Mouse (Mus musculus) midbrain, embryonic 10.5 days (tissue): Measurements from ENCODE around the gene Ccdc17. TPM values are rescaled to one million over a fixed set of nuclear protein-coding genes. Genes with fewer than 3 reads are reported as not detected.

Experiments used
- DNase-seq: peaks from one replicate; pipeline ENCODE4 v3.0.0-alpha.2; 2017; ENCODE audit warnings: low spot score
- H3K27ac ChIP-seq: fragments of 300-500 bp; sonication (generic); replicated peaks from 2 replicates; pipeline ENCODE4 v1.5.1; 2016; ENCODE audit warnings: mild to moderate bottlenecking
- H3K27me3 ChIP-seq: fragments of 300-500 bp; sonication (generic); 2 replicates; pipeline ENCODE4 v1.6.1; 2016; ENCODE audit warnings: low read depth, mild to moderate bottlenecking; ENCODE audit not compliant: poor library complexity, severe bottlenecking
- H3K36me3 ChIP-seq: fragments of 300-500 bp; sonication (generic); 2 replicates; pipeline ENCODE4 v1.6.1; 2016; ENCODE audit warnings: mild to moderate bottlenecking, moderate library complexity
- H3K4me1 ChIP-seq: fragments of 300-500 bp; sonication (generic); 2 replicates; pipeline ENCODE4 v1.6.1; 2016
- H3K4me3 ChIP-seq: fragments of 300-500 bp; sonication (generic); 2 replicates; pipeline ENCODE4 v1.5.1; 2016; ENCODE audit warnings: mild to moderate bottlenecking, moderate library complexity
- H3K9me3 ChIP-seq: fragments of 300-500 bp; sonication (generic); replicated peaks from 2 replicates; pipeline ENCODE4 v1.6.1; 2016; ENCODE audit warnings: mild to moderate bottlenecking
- WGBS: fragments of 180-500 bp; shearing (Covaris S2); methylation state at CpG from one replicate; pipeline ENCODE4 v1.1.7; 2016; 5-methylcytosine and 5-hydroxymethylcytosine counted together
- polyA plus RNA-seq: library from polyadenylated mRNA; unstranded; fragments of >200 nt; fragmentation: Nextera tagmentation; extraction: Ambion mirVana; gene quantifications from 2 replicates; pipeline ENCODE4 v1.2.1, GENCODE M21; 2016

Gene Ccdc17
- 1.9 and 3.5 TPM in 2 replicates for polyA plus RNA-seq

DNA sequence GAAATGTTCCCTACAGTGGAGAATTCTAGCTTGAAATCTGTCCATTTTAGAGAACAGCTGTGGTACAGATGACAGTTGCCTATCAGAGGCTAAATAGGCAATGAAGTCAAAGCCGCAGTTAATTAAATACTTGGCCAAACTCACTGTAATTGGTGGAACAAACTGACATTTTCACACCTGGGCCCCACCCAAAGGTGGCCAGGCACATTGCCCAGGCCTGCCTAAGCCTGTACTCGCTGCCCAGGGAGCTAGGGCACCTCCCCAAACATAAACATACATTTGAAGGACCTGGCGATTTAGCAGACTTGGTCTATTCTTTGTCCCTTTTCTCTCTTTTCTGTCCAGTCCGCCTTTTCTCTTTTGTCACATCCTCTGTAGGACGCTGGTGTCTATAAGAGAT, at the start of gene Ccdc17:
Ccdc17 (plus strand) TSS at position 276 of the 400 bp plus-strand sequence.
- Histone ChIP-seq H3K36me3 (peaks cover 59% of the 10 kb centered on the region), H3K27me3 (no peaks in the 10 kb centered on the region), H3K9me3 (no peaks in the 10 kb centered on the region), H3K27ac (peak within 1 kb of the TSS; percentile 73), H3K4me1 (peaks cover 31% of the 10 kb centered on the region), H3K4me3 (peak within 1 kb of the TSS; percentile 72)
- 32% methylated on average over 5 of the region's 5 CpGs for WGBS
- no peak for DNase-seq

DNA sequence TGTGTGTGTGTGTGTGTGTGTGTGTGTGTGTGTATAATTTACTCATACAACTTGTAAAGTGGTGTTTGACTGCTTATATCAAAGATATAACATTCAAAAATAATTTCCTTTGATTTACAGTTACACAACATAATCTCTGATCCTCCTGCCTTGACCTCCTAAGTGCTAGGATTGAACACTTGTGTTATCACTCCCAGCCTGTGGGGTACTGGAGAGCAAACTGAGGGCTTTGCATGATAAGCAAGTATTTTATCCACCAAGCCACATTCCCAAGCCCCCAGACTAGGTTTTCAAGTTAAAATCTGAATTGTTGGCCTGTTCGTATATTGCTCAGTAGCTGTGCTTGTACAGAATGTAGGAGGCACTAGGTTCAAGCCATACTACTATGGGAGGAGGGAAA, 46.0 kb upstream of the Ccdc17 start:
- H3K4me3 ChIP-seq = no peak overlapping the region
- H3K4me1 ChIP-seq = peaks cover 2% of the 10 kb centered on the region; the same call in 1 of the 2 replicates
- H3K27ac ChIP-seq = no peak overlapping the region
- 91% methylated on average over 1 of the region's 1 CpGs for WGBS
- peaks cover 21% of the 10 kb centered on the region for H3K36me3 ChIP-seq
- DNase-seq = no peak
- no peaks in the 10 kb centered on the region for H3K27me3 ChIP-seq
- no peaks in the 10 kb centered on the region for H3K9me3 ChIP-seq

DNA sequence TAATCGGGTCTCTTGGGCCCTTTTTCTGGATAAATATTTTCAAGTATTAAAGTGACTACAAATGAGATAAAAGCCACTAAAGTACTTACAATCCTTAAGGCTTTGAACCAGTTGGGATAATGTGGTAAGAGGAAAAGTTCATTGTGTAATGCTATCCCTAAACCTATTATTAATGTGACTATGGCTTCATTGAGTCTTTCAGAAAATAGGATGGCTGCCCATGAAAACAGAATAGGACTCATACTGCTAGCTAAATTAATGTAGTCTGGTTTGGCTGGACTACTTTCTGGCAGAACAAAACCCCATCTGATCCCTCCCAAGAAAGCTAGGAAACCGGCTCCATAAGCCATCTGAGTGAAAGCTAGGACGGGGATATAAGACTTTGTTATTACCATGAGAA, 43.4 kb upstream of the Ccdc17 start:
- H3K4me1 ChIP-seq = peaks cover 10% of the 10 kb centered on the region
- no peak overlapping the region for H3K27ac ChIP-seq
- DNase-seq = no peak
- H3K4me3 ChIP-seq = no peak overlapping the region
- no peaks in the 10 kb centered on the region for H3K27me3 ChIP-seq
- 84% methylated on average over 3 of the region's 3 CpGs for WGBS
- no peaks in the 10 kb centered on the region for H3K9me3 ChIP-seq
- H3K36me3 ChIP-seq = peaks cover 21% of the 10 kb centered on the region

DNA sequence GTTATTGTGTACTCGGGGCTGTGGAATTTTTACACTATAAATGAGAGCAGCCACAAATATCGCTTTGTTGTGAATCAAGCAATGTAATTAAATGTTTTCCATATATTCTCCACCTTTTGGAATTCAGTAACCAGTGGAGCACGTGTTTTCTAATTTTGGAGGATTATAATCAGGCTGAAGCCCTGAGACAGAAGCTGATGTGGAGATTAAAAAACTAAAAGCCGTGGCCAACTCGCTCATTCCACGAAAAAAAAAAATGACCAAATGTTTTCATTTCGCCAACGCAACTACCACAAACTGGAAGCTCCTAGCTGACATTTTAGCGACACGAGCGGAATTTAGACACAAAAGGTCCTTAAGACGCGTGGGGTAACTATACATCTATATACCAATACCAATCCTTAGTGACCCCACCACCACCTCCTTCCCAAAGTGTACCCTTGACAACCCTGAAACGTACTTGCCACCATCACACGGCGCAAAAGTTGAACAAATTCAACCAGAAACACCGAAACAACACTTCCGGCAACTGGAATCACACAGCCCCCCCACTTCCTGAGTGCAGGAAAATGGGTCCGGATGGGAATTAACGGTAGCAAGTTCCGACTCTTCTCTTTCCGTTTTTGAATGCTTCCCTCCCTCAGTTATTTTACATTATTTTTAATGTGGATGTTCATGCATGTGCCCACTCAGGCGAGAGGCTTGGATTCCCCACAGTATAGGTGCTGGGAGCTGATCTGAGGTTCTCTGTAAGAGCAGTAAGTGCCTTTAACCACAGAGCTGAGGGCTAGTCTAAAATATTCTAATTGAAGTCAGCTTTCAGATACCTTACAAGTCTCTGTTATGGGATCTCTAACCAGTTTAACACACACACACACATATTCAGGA, 40.8 kb upstream of the Ccdc17 start, which contains the start of gene Tmem69:
Tmem69 (minus strand) TSS at position 524 of the 888 bp plus-strand sequence.
- Histone ChIP-seq H3K36me3 (peaks cover 25% of the 10 kb centered on the region), H3K4me3 (peak within 1 kb of the TSS; percentile 82), H3K27me3 (no peaks in the 10 kb centered on the region), H3K27ac (peak within 1 kb of the TSS; percentile 93), H3K9me3 (no peaks in the 10 kb centered on the region), H3K4me1 (peaks cover 25% of the 10 kb centered on the region)
- 5% methylated on average over 23 of the region's 23 CpGs for WGBS
- DNase-seq = peak; percentile 78

DNA sequence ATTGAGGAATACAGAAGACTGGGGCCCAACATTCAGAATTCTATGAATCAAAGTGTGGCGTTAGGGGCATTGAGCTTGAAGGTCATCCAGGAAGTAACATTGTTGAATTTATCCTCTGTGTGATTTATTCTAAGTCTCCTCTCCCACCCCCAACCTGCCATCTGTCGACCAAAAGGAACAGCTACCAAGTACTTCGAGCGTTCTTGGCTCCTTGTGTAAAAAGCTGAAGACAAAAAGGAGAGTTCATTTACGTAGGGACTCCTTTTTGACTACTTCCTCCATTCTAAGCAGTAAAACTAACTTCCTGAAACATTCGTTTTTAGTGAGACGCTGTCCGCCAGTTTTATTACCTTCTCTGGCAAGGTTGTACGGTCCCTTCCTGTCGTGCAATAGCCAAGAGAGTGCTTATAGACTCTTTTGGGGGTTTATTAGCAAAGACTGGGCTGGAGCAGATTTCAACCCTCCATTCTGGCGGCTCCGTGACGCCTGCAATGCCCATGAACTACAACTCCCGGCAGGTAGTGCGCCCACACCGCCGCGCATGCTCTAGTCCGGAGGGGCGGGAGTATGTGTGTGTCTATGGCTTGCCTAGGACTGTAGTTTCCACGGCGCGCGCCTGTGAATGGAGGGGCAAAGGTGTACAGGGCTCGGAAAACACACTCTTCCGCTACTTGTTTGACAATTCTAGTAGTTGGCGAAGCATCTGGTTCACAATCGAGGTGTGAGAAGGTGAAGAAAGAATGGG, 39.7 kb upstream of the Ccdc17 start:
- peak overlapping the region; percentile 93 for H3K27ac ChIP-seq
- DNase-seq = peak; percentile 92
- H3K4me3 ChIP-seq = peak overlapping the region; percentile 82
- peaks cover 35% of the 10 kb centered on the region for H3K36me3 ChIP-seq
- H3K9me3 ChIP-seq = no peaks in the 10 kb centered on the region
- H3K27me3 ChIP-seq = no peaks in the 10 kb centered on the region
- H3K4me1 ChIP-seq = peaks cover 25% of the 10 kb centered on the region
- WGBS = under 1% methylated on average over 28 of the region's 28 CpGs

DNA sequence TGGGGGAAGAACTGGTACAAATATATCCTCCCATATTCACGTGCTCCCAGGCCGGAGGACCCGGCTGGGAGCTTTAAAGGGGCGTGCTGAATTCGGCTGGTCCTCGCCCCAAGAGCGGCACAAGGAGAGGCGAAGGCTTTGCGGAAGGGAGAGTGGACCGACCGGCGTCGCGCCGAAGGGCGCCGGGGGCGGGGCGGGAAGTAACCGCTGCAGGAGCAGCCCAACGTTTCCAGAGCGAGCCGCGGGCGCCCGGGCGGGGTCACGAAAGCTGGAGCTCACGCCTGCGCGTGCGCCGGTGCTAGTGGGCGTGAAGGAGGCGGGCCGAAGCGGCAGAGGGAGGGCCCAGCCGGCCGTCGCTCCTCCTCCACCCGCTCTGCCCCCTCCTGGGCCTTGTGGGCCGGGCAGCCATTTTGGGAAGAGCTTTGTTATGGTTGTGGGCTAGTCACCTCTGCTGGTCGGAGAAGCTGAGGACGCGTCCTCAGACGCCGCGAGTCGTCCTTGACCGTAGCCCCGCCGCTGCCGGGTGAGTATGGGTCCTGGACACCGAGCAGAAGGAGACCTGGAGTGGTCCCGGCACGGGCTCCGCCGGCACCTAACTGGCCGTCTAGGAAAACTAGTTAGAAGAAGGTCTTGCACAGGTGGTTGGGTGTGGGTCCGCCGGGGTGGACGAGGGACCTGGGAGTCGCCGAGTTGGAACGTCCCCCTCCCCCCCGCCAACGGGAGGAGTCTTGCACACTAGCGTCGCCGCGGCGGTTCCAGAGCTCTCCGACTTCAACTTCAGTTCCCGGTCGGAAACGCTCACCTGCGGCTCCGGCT, 38.9 kb upstream of the Ccdc17 start, which contains the start of gene Gpbp1l1:
Gpbp1l1 (plus strand) TSS at position 353 of the 816 bp plus-strand sequence.
- under 1% methylated on average over 78 of the region's 78 CpGs for WGBS
- H3K4me3 ChIP-seq = peak within 1 kb of the TSS; percentile 82
- no peaks in the 10 kb centered on the region for H3K9me3 ChIP-seq
- peaks cover 36% of the 10 kb centered on the region for H3K36me3 ChIP-seq
- H3K27ac ChIP-seq = peak within 1 kb of the TSS; percentile 93
- H3K27me3 ChIP-seq = no peaks in the 10 kb centered on the region
- H3K4me1 ChIP-seq = peaks cover 25% of the 10 kb centered on the region
- DNase-seq = peak; percentile 98

DNA sequence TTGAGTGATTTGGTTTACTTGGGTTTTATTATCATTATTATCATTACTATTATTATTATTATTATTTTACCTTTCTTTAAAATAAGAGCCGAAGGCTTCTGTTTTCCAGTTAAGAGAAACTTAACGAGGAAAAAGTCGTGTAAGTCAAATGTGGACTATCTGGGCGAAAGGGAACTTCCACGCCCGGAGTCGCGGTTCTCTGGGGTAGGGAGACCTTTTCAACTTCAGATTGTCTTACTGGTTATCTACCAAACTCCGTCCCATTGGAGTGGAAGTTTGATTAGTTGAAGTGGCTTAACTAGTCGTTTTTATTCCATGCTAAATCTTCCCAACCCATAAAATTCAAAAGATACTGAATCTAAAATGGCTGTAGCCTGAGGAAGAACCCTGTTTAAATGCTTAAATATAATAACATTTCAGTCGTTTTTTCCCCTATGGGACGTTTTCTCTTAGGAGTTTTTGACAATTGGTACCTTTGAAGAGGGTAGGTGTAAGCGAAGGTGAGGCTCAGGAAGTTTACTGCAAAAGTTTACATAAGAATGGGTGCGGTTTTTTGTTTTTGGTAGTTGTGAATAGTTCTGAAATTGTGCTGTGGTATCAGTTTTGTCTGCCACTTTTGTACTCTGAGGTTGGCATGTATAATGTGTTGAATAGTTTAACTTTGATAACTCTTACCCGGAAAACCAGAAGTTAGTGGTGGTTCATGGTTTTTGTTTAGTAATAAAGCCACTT, 38.1 kb upstream of the Ccdc17 start:
- peaks cover 31% of the 10 kb centered on the region for H3K36me3 ChIP-seq
- no peak for DNase-seq
- no peaks in the 10 kb centered on the region for H3K27me3 ChIP-seq
- peak overlapping the region; percentile 93 for H3K27ac ChIP-seq
- H3K4me1 ChIP-seq = peaks cover 25% of the 10 kb centered on the region
- H3K4me3 ChIP-seq = peak overlapping the region; percentile 82
- WGBS = 6% methylated on average over 15 of the region's 15 CpGs
- H3K9me3 ChIP-seq = no peaks in the 10 kb centered on the region

DNA sequence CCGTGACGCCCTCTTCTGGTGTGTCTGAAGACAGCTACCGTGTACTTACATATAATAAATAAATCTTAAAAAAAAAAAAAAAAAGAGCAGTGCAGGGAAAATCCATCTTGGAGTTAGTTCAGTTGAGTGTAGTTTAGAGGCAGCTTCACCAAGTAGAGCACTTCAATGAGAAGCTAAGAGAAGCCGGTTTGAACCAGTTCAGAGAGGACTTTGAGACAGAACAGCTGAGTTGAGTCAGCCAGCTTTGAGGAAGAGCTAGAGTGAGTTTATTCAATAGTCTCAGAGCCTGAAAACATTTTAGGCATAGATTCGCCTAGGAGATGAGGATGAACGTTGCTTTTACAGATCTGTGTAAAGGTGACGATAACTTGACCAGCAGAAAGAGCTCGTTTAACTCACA, 661 bp upstream of the Ccdc17 start:
- Histone ChIP-seq H3K4me1 (peaks cover 31% of the 10 kb centered on the region), H3K4me3 (no peak overlapping the region), H3K27me3 (no peaks in the 10 kb centered on the region), H3K36me3 (peaks cover 59% of the 10 kb centered on the region), H3K9me3 (no peaks in the 10 kb centered on the region), H3K27ac (no peak overlapping the region)
- DNase-seq = no peak
- WGBS = 83% methylated on average over 8 of the region's 8 CpGs

DNA sequence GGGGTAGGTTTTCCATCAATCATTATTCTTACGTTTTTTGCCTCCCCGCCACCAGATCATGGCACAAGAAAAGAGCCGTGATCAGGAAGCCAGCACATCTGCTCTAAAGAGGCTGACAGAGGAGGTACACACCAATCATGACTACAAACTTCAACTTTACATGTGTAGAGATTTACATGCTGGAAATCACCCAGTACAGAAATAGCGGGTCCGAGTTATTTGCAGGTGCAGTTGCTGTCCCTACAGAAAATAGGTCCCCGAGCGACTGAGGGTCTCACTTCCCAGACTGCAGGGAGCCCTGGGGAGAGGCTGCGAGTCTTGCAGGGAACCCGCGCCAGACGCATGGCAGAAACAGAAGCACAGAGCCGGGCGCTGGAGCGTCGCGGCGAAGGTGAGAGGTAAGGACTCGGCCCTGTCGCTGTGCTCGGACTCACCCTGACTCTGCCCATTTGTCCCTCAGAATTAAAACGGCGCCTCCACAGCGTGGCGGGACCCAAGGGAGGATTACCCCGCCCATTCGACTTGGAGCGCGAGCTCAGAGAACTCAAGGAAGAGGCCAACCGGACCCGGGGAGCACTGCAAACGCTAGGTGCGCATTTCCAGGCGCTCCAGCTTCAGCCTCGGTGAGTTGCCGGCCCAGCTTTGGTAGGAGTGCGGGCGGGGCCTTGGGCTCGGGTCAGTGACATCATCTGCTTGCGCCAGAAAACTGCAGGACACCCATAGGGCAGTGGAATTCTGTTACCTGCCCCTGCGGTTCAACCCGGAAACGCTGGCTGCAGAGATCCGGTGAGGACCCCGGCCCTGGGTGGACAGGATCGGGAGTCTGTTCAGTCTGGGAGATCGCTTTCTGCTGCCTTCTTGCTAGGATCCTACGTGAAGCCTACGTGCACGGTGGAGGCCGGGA, 776 bp downstream of the Ccdc17 start:
- peak; percentile 90 for DNase-seq
- Histone ChIP-seq H3K9me3 (no peaks in the 10 kb centered on the region), H3K27me3 (no peaks in the 10 kb centered on the region), H3K36me3 (peaks cover 59% of the 10 kb centered on the region), H3K4me3 (peak overlapping the region; percentile 72), H3K27ac (peak overlapping the region; percentile 73), H3K4me1 (peaks cover 31% of the 10 kb centered on the region)
- under 1% methylated on average over 50 of the region's 50 CpGs for WGBS

DNA sequence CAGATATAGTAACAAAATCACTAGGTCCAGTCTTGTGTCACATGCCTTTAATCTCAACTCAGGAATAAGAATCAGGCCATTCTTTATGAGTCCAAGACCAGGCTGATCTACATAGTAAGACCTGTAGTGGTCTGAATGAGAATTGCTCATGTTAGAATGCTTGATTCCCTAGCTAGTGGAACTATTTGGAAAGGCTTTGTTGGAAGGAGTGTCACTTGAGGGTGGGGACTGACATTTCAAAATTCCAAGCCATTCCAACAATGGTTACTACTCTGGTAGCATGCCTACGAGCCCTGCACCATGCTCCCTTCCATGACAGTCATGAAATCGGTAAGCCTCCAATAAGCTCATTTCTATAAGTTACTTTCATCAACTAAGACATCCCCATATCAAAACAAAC, 16.2 kb downstream of the Ccdc17 start:
- Histone ChIP-seq H3K27ac (no peak overlapping the region), H3K9me3 (no peaks in the 10 kb centered on the region), H3K4me1 (no peaks in the 10 kb centered on the region), H3K36me3 (peaks cover 100% of the 10 kb centered on the region), H3K27me3 (no peaks in the 10 kb centered on the region), H3K4me3 (no peak overlapping the region)
- 92% methylated on average over 2 of the region's 2 CpGs for WGBS
- DNase-seq = no peak

DNA sequence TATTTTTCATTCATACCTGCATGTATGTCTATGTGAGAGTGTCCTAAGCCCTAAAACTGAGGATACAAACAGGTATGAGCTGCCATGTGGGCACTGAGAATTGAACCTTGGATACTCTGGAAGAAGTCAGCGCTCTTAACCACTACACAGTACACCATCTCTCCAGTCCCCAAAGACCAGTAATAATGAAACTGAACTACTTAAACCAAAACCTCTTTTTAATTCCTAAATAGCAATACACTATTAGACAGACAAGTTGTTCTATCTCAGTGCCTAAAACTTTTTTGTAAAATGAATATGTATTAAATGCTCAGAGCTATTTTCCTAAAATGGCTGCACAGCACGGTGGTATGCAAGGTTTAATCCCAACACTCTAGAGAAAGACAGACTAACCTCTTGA, 18.8 kb downstream of the Ccdc17 start:
- peaks cover 100% of the 10 kb centered on the region for H3K36me3 ChIP-seq
- no peaks in the 10 kb centered on the region for H3K9me3 ChIP-seq
- no peaks in the 10 kb centered on the region for H3K27me3 ChIP-seq
- no peaks in the 10 kb centered on the region for H3K4me1 ChIP-seq
- DNase-seq = no peak
- no peak overlapping the region for H3K27ac ChIP-seq
- no peak overlapping the region for H3K4me3 ChIP-seq
- 98% methylated on average over 2 of the region's 2 CpGs for WGBS
